Mouse (Mus musculus) cerebellum, adult 11 months (tissue): Measurements from ENCODE around the gene Tmprss11c.
"Not testable (repeated sequence)": the region's sequence is repeated elsewhere in the genome, so short reads cannot be mapped to it uniquely, and the experiment has no call there.

ENCODE experiments used
- DNase-seq: peaks from one replicate; pipeline ENCODE4 v3.0.0; 2022

Gene Tmprss11c

DNA sequence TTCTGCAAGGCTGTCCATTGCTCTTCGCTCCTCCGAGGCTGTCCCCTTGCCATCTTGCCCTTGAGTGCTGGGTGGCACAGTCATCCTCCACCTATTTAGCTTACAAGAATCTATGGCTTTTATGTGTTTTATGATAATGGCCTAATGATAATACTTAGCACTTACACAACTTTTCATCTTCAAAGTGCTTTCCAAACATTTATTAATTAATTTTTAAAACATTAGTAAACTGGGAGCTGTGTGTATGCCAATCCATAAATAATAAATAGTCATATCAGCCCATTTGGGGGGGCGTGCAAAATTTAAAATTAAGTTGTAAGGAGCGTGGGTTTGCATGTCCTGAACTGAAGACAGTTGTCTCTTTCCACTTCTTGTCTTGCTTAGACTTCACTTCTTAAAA is at the start of gene Tmprss11c:
Gene Tmprss11c, minus strand, starts transcription at position 101 of the 400 bp plus-strand sequence.
- no peak for DNase-seq

GRCm38 (mm10) chr5:86318018-86318956 is 29.2 kb upstream of the Tmprss11c start:
- not testable (repeated sequence) for DNase-seq

DNA sequence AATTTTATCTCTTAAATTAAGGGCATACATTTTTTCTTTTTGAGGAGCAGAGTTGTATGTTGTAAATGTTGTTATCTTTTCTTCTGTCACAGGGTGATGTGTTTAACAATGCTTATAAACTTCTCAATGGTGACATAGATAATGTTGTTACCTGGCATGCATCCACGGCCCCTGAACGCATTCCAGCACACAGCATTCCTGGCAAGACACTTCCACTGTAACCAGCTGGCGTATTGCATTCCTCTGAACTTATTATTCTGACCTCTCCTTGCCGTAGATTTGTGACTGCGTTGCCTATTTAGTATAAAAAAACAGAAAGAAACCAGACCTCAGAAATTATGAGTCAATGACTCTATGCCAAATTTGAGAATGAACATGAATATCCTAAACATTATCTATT is 17.0 kb upstream of the Tmprss11c start:
- DNase-seq = peak; percentile 73

DNA sequence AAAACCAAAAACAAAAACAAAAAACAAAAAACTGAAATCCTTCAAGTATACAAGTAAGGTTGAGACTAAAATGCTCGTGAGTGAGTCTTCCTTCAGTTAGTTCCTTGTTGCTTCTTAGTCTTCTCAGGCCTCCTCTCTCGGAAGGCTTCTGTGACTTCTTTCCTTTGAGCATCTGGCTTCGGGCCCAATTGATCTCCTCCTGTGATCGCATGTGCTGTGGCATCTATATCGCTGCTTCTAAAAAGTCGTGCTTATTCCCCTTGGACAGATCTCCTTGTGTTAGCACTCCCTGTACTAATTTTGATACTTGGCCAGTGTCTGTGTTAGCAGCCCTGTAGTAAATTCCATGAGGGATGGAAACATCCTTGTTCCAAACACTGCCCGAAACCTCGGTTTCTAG is 14.8 kb upstream of the Tmprss11c start:
- no peak for DNase-seq

GRCm38 (mm10) chr5:86246559-86246958 is 42.5 kb downstream of the Tmprss11c start:
- no peak for DNase-seq

- DNase-seq = no peak
Measured at GRCm38 (mm10) chr5:86244880-86245279, 44.2 kb downstream of the Tmprss11c start.

GRCm38 (mm10) chr5:86244275-86244674 is 44.8 kb downstream of the Tmprss11c start:
- no peak for DNase-seq

GRCm38 (mm10) chr5:86227156-86227853 is 61.8 kb downstream of the Tmprss11c start:
- no peak for DNase-seq

DNA sequence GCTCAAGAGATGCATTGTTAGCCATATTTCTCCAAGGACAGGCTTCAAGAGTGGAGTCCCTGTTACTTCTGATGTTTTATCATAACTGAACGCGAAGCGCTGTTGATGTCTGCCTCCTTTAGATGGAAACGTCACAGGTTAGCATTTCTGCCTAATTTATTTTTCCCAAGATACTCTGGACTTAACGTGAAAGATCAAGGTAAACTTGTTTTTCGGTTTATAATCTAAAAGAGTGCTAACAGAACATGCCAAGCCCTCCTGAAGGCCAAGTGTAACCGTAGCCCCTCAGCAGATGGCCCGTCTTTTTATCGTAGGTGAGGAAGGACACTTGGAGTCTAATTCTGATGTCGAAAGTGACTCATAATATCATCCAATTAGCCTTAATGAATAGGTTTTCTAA is 91.3 kb downstream of the Tmprss11c start, which contains the start of gene Gnrhr:
Gene Gnrhr, minus strand, starts transcription at position 101 of the 400 bp plus-strand sequence.
- no peak for DNase-seq

- DNase-seq = no peak
Measured at GRCm38 (mm10) chr5:86191356-86191755, 97.8 kb downstream of the Tmprss11c start.

- no peak for DNase-seq
Measured at GRCm38 (mm10) chr5:86190770-86191169, 98.3 kb downstream of the Tmprss11c start.

DNA sequence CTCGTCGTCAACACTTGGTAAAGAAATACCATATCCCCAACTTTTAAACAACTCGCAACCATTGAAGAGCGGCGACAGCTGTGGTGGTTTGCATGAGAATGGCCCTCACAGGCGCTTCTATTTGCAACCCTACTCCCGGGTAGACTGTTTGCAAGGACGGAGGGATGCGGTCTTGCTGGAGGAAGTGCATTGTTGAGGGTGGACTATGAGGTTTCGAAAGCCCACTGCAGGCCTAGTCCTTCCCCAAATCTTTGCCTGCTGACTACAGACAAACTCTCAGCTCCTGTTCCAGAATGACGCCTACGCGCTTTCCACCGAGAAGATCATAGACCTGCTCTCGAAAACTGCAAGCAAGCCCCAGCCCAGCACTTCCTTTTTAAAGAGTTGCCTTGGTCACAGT is 98.8 kb downstream of the Tmprss11c start:
- no peak for DNase-seq

GRCm38 (mm10) chr5:86187441-86187840 is 101.7 kb downstream of the Tmprss11c start:
- DNase-seq = no peak
